Mouse (Mus musculus) CH12F3 (cell line): ENCODE data around the gene Homer1.

ENCODE experiments used
- in situ Hi-C: fragments of 300-500 bp; cut with MboI; formaldehyde crosslinking; loops from 2 replicates; pipeline ENCODE4 v1.14.3; 2020; ENCODE audit warnings: low sequenced_read_pairs

Gene Homer1

DNA sequence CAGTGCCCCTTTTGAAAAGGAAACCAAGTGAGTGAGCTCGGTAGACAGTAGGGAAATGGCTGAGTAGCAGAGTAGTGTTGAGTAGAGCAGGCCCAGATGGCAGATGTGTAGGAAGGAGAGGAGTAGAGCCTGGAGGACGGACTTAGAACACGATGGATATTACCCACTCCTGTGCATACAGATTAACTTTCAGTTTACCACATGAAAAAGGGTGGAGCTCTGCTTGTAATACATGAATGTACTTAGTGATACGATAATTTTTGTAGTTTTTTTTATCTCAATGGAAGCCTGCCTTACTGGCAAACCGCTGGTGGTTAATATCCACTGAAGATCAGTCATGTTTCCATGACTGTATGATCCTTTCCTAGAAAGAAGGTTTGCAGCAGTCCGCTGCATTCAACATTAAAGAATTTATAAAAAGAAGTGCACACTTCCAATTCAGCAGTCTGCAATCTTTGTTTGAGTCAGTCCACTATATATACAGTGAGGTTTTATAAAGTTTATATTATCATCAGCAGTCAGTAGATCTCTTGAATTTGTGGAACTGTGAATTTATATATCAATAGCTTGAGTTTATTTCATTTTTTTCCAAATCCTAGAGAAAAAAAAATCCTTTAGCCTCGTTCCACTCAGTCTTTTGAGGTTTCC lies 89.3 kb downstream of the Homer1 start:
- in situ Hi-C loops, result no loop called here

GRCm38 (mm10) chr13:93389242-93389625 lies 89.8 kb downstream of the Homer1 start:
- in situ Hi-C loops, result no loop called here

GRCm38 (mm10) chr13:93399710-93400216 lies 100.3 kb downstream of the Homer1 start:
- in situ Hi-C loops, result no loop called here

- in situ Hi-C loops, result no loop called here
Observed at GRCm38 (mm10) chr13:93401947-93402346, 102.5 kb downstream of the Homer1 start.

- in situ Hi-C loops, result no loop called here
Observed at GRCm38 (mm10) chr13:93406855-93407254, 107.4 kb downstream of the Homer1 start.

- in situ Hi-C loops, result no loop called here
Observed at GRCm38 (mm10) chr13:93410343-93410742, 110.9 kb downstream of the Homer1 start.

- in situ Hi-C loops, result no loop called here
Observed at GRCm38 (mm10) chr13:93415055-93415454, 115.6 kb downstream of the Homer1 start.

DNA sequence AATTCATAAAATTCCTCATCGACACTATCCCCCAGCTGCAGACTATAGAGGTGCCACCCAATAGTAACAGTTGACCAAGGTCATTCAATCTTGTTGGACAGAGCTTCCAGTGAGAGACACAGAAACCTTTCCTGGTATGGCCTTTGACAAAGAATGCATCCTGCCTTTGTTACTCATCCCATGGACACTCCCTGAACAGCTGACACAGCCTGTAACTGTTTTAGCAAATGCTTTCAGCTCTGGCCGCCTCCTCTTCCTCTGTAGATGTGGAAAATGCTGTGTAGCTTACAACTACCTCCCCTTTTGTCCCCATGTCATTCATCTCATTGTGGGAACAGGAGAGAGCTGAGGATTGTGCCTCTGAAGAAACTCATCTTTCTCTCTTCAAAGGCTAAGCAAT lies 118.9 kb downstream of the Homer1 start:
- in situ Hi-C loops, result no loop called here

DNA sequence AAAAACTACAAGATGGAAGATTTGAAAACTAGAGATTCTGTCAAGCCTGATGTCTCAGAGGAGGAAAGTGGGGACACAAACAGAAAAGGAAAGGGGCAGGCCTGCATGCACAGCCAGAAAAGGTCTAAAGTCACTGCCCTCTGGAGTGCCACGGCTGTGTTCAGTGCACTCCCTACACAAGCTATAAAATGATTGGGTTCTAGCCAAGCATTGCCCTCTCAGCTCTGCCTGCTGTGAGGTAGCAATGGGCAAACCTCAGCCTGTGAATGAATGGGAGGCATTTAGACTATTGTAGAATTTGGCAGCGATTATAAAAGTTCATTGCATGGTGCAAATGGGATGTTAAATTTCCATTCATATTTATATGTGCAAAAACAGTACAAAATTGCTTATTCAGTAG lies 120.3 kb downstream of the Homer1 start:
- in situ Hi-C loops, result no loop called here

DNA sequence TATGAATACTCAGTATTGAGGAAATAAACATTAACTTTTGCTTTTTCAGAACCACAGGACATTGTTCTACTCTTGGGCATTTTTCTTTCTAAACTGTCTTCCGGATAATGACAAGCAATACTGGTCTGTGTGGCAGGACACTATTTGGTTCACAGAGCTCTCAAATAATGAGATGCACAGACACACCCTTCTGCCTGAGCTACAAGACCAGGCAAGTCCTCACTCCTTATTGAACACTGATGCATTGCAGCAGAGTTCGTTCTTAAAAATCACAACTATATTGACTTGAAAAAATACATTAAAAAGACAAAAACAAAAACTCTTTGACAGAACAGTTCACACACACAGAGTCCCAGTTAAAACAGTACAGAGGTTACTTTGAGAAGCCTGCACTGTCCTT lies 123.8 kb downstream of the Homer1 start:
- in situ Hi-C loops, result no loop called here

DNA sequence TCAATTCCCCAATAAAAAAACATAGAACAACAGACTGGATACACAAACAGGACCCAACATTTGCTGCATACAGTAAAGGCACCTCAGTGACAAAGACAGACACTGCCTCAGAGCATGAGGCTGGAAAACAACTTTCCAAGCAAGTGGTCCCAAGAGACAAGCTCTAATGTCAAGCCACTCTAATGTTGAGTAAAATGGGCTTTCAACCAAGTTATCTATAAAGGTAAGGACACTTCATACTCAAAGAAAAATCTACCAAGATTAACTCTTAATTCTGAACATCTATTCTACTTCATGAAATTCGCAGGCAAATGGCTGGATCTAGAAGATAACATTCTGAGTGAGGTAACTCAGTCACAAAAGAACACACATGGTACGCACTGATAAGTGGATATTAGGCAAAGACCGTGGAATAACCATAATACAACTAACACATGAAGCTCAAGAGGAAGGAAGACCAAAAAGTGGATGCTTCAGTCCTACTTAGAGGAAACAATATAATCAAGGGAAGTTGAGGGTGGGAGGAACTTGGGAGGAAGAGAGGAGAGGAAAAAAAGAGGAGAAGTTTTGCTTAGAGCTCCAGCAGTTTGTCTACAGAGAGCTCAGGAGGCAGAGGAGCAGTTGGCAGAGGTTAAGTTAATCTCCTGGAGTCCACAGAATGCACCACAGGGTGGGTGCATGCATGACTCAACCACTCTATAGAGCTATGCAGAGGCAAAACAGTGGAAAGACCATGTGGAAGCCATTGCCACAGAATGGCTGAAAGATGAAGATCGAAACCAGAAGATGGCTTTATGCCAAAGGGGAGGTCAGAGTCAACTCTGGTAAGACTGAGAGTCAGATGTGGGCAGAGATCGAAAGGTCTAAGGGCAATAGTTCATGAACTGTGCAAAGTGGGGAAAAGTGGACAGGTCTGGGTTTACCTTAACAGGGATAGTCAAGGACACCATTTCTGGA lies 128.8 kb downstream of the Homer1 start:
- in situ Hi-C loops, result no loop called here

- in situ Hi-C loops, result no loop called here
Observed at GRCm38 (mm10) chr13:93429205-93429604, 129.8 kb downstream of the Homer1 start.

GRCm38 (mm10) chr13:93440167-93440566 lies 140.7 kb downstream of the Homer1 start:
- in situ Hi-C loops, result no loop called here

GRCm38 (mm10) chr13:93453275-93453674 lies 153.8 kb downstream of the Homer1 start:
- in situ Hi-C loops, result no loop called here
